Mouse (Mus musculus) midbrain, embryonic 11.5 days (tissue): Measurements from ENCODE around the gene Rufy2. TPM values are rescaled to one million over a fixed set of nuclear protein-coding genes. Genes with fewer than 3 reads are reported as not detected.

Experiments
- ATAC-seq: fragments of 200-750 bp; cut with Nextera tagmentation; 2 replicates; pipeline ENCODE4 v1.8.0; 2017; ENCODE audit warnings: moderate TSS enrichment, moderate library complexity; ENCODE audit not compliant: low FRiP score
- DNase-seq: peaks from one replicate; pipeline ENCODE4 v3.0.0; 2015; ENCODE audit warnings: low spot score; ENCODE audit errors: missing footprints
- H3K27ac ChIP-seq: fragments of 300-500 bp; sonication (generic); 2 replicates; pipeline ENCODE4 v1.5.1; 2014; ENCODE audit warnings: low read depth, low read length
- H3K27me3 ChIP-seq: fragments of 300-500 bp; sonication (generic); 2 replicates; pipeline ENCODE4 v1.6.1; 2014; ENCODE audit warnings: mild to moderate bottlenecking, low read length, moderate library complexity, mixed read lengths; ENCODE audit not compliant: control insufficient read depth, insufficient read depth
- H3K36me3 ChIP-seq: fragments of 300-500 bp; sonication (generic); 2 replicates; pipeline ENCODE4 v1.6.1; 2014; ENCODE audit warnings: mild to moderate bottlenecking, low read length, moderate library complexity, mixed read lengths; ENCODE audit not compliant: control insufficient read depth, insufficient read depth
- H3K4me1 ChIP-seq: fragments of 300-500 bp; sonication (generic); 2 replicates; pipeline ENCODE4 v1.6.1; 2014; ENCODE audit warnings: low read length; ENCODE audit not compliant: control insufficient read depth, insufficient read depth
- H3K4me2 ChIP-seq: fragments of 300-500 bp; sonication (generic); 2 replicates; pipeline ENCODE4 v1.6.1; 2014; ENCODE audit warnings: mild to moderate bottlenecking, moderate library complexity
- H3K4me3 ChIP-seq: fragments of 300-500 bp; sonication (generic); 2 replicates; pipeline ENCODE4 v1.5.1; 2014; ENCODE audit warnings: low read depth, low read length
- H3K9ac ChIP-seq: fragments of 300-500 bp; sonication (generic); 2 replicates; pipeline ENCODE4 v1.6.1; 2014; ENCODE audit warnings: low read length
- H3K9me3 ChIP-seq: fragments of 300-500 bp; sonication (generic); 2 replicates; pipeline ENCODE4 v1.6.1; 2016; ENCODE audit warnings: low read length; ENCODE audit not compliant: control insufficient read depth
- WGBS: fragments of 180-500 bp; shearing (Covaris S2); extraction: QIAGEN DNeasy Blood & Tissue Kit; methylation state at CpG from one replicate; pipeline ENCODE4 v1.1.7; 2014; 5-methylcytosine and 5-hydroxymethylcytosine counted together
- polyA plus RNA-seq: library from polyadenylated mRNA; unstranded; fragments of >200 nt; fragmentation: Nextera tagmentation; extraction: Ambion mirVana; gene quantifications from 2 replicates; pipeline ENCODE4 v1.2.1, GENCODE M21; 2014

Rufy2 gene
- polyA plus RNA-seq, result 21.0 and 23.2 TPM in 2 replicates

DNA sequence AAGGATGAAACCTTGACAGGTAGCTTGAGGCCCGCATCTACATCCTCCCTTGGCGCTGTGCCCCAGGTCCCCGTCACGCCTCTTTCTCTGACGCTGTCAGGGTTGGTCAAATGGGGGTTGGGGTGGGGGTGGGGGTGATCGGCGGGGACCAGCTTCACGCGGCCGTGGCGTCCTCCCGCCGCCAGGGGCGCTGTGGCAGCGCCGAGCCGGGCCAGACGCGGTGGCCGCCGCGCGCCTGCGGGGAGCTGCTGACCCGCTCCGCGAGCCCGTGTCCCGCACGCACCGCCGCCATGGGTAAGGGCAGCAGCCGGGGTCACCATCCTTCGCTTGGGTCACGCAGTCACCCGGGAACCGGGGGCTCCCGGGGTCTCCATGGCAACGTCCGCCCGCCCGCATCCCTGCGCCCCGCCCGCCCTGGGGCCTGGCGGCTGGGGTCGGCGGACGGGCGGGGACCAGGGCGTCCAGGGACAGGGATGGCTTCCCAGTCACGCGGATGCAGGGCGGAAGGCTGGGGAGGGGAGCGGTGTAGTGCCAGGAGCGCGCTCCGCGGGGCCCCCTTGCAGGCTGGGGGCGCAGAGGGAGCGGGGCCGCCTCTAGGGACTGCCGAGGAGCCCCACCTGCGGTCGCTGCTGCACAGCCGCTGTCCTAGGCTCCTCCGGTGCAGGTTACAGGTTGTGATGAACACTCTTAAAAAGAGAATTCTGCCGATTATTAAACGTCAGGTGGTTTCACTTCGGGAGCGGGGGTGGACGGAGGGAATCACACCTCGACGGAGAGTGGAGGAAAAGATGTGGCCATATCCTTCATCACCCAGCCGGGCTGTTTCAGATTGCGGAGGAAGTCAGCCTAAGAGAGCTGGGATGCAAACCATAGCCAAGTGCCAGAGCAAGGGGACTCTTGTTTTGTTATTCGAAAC, at the start of gene Rufy2:
TSS of gene Rufy2 (plus strand) at position 185 of the 916 bp plus-strand sequence.
- Histone ChIP-seq H3K9me3 (no peaks in the 10 kb centered on the region), H3K9ac (peak within 1 kb of the TSS; percentile 94), H3K4me2 (peak within 1 kb of the TSS; percentile 71), H3K4me1 (peaks cover 8% of the 10 kb centered on the region), H3K4me3 (peak within 1 kb of the TSS; percentile 92), H3K27ac (peak within 1 kb of the TSS; percentile 75), H3K36me3 (peaks cover 3% of the 10 kb centered on the region; the same call in 1 of the 2 replicates), H3K27me3 (no peaks in the 10 kb centered on the region)
- DNase-seq, result peak; percentile 99
- WGBS, result under 1% methylated on average over 77 of the region's 77 CpGs
- peak; percentile 95 for ATAC-seq

DNA sequence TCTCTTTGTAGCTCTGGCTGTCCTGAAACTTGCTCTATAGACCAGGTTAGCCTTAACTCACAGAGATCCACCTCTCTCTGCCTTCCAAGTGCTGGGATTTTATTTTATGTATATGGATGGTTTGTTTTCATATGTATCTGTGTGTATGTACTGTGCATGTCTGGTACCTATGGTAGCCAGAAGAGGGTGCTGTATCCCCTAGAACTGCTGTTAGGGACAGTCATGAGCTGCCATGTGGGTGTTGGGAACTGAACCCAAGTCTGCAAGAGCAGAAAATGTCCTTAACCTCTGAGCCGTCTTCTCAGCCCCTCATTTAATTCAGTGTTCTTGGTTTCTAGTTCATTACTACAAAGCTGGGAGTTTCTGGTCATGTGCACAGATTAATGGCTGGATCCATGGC, 47.6 kb upstream of the Rufy2 start:
- ATAC-seq (no peak), DNase-seq (no peak)
- Histone ChIP-seq H3K9ac (no peak overlapping the region), H3K27me3 (no peaks in the 10 kb centered on the region), H3K4me3 (no peak overlapping the region), H3K27ac (no peak overlapping the region), H3K4me1 (no peaks in the 10 kb centered on the region), H3K9me3 (no peaks in the 10 kb centered on the region), H3K4me2 (no peak overlapping the region), H3K36me3 (peaks cover 6% of the 10 kb centered on the region; the same call in 1 of the 2 replicates)
- 88% methylated on average over 1 of the region's 1 CpGs for WGBS

DNA sequence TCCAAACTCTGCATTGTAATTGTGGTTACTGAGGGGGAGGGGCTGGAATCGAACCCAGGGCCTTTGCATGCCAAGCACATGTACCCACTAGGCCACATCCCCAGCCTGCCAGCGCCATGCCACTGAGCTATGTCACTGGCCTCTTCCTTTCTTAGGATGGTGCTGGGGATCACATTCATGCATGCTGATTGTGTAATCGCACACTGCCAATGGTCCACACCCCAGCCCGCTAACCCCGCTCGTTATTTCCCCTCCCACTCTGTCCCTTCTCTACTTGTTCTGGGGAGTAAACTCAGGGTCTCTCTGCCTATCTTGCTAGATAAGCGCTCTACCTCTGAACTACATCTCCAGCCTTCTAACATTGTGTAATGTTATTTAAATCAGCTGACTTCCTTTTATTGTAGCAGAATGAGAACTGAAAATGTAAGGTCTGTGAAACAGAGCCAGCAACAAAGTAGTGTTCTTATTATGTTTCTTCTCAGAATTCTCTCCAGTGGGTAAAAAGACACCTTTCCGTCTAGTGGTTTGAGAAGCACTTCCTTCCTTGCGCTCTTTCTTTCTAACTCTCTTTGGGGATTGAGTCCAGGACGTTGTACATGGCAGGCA, 34.9 kb upstream of the Rufy2 start:
- Histone ChIP-seq H3K36me3 (peaks cover 2% of the 10 kb centered on the region; the same call in 1 of the 2 replicates), H3K4me2 (no peak overlapping the region), H3K4me3 (no peak overlapping the region), H3K4me1 (no peaks in the 10 kb centered on the region), H3K9me3 (no peaks in the 10 kb centered on the region), H3K9ac (no peak overlapping the region), H3K27ac (no peak overlapping the region), H3K27me3 (no peaks in the 10 kb centered on the region)
- DNase-seq (no peak), ATAC-seq (no peak)
- WGBS, result 86% methylated on average over 10 of the region's 10 CpGs

DNA sequence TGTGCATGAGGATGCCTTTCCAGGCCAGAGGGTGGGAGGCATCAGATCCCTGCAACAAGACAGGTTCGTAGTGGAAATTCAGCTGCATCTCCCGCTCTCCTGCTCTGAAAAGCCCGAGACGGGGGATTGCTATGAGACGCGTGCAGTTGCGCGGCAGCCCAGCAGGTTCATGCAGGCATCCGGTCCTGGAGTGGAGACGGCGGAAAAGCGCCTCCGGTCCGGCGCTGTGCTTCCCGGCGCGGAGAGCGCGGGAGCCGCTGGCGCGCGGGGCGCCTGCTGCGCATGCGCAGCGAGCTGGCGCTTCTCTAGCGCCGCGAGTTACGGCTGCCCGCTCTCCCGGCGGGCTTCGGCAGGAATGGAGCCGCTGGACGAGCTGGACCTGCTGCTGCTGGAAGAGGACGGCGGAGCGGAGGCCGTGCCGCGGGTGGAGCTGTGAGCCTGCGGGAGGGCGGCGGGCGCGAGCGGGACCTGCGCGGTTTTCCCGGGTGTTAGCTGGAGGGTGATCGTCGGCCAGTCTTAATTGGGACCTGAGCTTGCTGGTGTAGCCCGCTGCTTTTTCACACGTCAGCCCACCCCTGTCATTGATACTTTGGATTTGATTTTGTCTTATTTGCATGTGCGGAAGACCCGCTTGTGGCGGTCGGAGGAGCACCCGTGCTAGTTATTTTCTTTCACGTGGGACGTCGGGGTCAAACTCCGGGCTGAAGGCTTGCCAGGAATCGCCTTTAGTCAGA, 33.1 kb upstream of the Rufy2 start, which contains the start of gene Dna2:
TSS of gene Dna2 (plus strand) at position 289 of the 734 bp plus-strand sequence.
- no peaks in the 10 kb centered on the region for H3K4me1 ChIP-seq
- H3K4me2 ChIP-seq, result peak within 1 kb of the TSS; percentile 74
- peak within 1 kb of the TSS; percentile 87 for H3K9ac ChIP-seq
- peak within 1 kb of the TSS; percentile 77 for H3K27ac ChIP-seq
- peaks cover 6% of the 10 kb centered on the region; the same call in 1 of the 2 replicates for H3K36me3 ChIP-seq
- under 1% methylated on average over 54 of the region's 68 CpGs for WGBS
- ATAC-seq (peak; percentile 94), DNase-seq (peak; percentile 98)
- peak within 1 kb of the TSS; percentile 66 for H3K4me3 ChIP-seq
- H3K27me3 ChIP-seq, result no peaks in the 10 kb centered on the region
- no peaks in the 10 kb centered on the region for H3K9me3 ChIP-seq

DNA sequence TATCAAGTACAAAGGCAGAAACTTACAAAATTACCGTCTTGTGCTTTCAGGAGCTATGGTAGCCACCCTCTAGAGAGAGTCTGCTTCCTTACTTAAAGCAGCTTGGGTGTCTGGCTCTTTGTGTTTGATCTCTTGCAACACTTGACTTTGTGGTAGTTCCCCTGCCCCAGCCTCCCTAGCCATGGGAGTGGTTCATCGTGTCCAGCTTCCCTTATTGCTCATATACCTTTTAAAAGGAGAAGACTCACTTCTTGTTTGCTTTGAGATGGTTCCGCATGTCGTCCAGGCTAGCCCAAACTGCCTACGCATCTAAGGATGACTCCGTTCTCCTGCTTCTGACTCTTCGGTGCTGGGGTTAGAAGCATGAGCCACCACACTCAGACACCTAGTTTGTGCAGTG, 31.5 kb upstream of the Rufy2 start:
- WGBS, result 95% methylated on average over 7 of the region's 7 CpGs
- Histone ChIP-seq H3K27me3 (no peaks in the 10 kb centered on the region), H3K27ac (no peak overlapping the region), H3K4me2 (no peak overlapping the region), H3K9ac (no peak overlapping the region), H3K4me1 (no peaks in the 10 kb centered on the region), H3K9me3 (no peaks in the 10 kb centered on the region), H3K36me3 (peaks cover 6% of the 10 kb centered on the region; the same call in 1 of the 2 replicates), H3K4me3 (no peak overlapping the region)
- DNase-seq (no peak), ATAC-seq (no peak)

DNA sequence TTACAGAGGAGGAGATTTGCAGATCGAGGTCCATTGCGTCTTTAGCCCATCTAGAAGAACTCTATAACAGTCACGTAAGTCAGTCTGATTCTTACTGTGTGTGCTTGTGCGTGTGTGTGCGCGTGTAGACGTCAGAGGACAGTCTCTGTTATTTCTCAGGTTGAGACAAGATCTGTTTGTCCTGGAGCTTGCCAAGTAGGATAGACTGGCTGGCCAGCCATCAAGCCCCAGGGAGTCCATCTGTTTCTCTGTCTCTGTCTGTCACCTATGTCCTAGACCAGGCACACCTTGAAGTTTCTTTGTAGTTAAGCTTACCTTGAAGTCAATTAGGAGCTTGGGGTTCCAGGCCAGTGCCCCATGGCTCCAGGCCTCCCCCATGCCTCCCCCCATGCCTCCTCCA, 16.1 kb upstream of the Rufy2 start:
- Histone ChIP-seq H3K27me3 (no peaks in the 10 kb centered on the region), H3K27ac (no peak overlapping the region), H3K9ac (no peak overlapping the region), H3K4me3 (no peak overlapping the region), H3K9me3 (no peaks in the 10 kb centered on the region), H3K36me3 (peaks cover 32% of the 10 kb centered on the region), H3K4me2 (no peak overlapping the region), H3K4me1 (no peaks in the 10 kb centered on the region)
- WGBS, result 96% methylated on average over 7 of the region's 7 CpGs
- ATAC-seq (no peak), DNase-seq (no peak)

DNA sequence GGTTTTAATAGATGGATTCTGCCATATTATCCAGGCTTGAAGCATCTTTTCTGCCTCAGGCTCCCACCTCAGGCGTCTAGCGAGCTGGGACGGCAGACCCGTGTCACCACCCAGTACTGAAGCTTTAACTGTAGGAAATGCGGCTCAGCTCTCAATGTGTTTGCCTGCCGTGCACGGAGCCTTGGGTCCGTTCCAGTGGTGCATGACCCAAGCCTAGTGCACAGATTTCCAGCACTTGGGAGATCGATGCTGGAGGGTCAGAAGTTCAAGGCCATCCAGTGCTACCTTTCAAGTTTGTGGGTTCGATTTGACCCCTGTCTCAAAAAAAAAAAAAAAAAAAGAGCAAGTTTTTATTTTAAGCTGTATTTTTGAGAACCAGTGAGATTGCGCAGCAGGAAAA, 14.2 kb upstream of the Rufy2 start:
- H3K27ac ChIP-seq, result no peak overlapping the region
- ATAC-seq, result no peak
- H3K36me3 ChIP-seq, result peaks cover 30% of the 10 kb centered on the region
- H3K4me3 ChIP-seq, result no peak overlapping the region
- no peak overlapping the region for H3K4me2 ChIP-seq
- no peak for DNase-seq
- H3K27me3 ChIP-seq, result no peaks in the 10 kb centered on the region
- H3K9ac ChIP-seq, result no peak overlapping the region
- no peaks in the 10 kb centered on the region for H3K4me1 ChIP-seq
- WGBS, result 95% methylated on average over 11 of the region's 11 CpGs
- no peaks in the 10 kb centered on the region for H3K9me3 ChIP-seq

DNA sequence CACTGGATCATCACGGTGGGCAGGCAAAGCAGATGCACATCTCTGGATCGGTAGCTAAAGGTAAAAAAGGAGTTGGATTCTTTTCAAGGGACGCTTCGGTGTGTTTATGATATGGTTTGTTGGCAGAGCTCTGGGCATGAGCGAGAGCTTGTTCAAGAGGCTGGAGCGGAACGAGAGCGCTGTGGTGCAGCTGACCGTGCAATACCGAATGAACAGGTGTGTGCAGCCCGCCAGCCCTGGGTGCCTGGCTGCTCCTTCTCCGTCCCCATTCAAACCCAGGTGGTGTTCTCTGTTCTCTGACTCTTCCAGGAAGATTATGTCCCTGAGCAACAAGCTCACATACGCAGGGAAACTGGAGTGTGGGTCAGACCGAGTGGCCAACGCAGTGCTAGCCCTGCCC, 13.7 kb upstream of the Rufy2 start:
- no peak overlapping the region for H3K4me2 ChIP-seq
- WGBS, result 96% methylated on average over 15 of the region's 15 CpGs
- H3K4me1 ChIP-seq, result no peaks in the 10 kb centered on the region
- no peak overlapping the region for H3K27ac ChIP-seq
- H3K9me3 ChIP-seq, result no peaks in the 10 kb centered on the region
- peaks cover 30% of the 10 kb centered on the region for H3K36me3 ChIP-seq
- no peak overlapping the region for H3K9ac ChIP-seq
- no peak for ATAC-seq
- H3K4me3 ChIP-seq, result no peak overlapping the region
- DNase-seq, result no peak
- H3K27me3 ChIP-seq, result no peaks in the 10 kb centered on the region
